16 mouse cellular contexts compared by ENCODE assay signal in the genomic region with DNA sequence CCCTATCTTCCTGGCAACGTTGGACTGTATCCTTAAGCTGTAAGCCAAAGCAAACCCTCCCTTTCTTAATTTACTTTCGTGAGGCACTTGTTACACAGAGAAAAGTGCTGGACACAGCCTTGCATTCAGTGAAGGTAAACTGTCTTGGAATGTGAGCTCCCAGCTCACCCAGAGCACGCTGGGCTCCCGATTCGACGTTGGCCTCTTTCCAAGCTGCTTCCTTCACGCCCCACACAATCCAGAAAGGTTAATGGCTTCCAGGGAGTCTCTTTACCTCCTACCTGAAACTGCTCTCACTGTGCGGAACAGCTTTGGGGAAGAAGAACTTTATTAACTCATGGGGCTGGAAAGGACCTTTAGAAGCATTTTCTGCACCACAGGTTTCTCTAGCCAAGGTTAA.
DNase-seq lines count a peak whose midpoint lies in the region; ATAC-seq and TF ChIP-seq lines count a peak whose summit lies in the region.
"Had no signal": no experiment of that assay in that cellular context is flagged by ENCODE, and none has a peak within 500 bp of the region (broad histone marks: within the 10 kb centered on the region; RNA-seq: fewer than 3 reads in every experiment).

No protein-coding gene starts in this region.

- H3K36me3 ChIP-seq in kidney, adult 2 months (ENCODE audit: control insufficient read depth, insufficient read depth, low read length) = no peaks in the 10 kb centered on the region
- H3K36me3 ChIP-seq in kidney, embryonic 14.5 days (ENCODE audit: control insufficient read depth, insufficient read depth, low read length) = no peaks in the 10 kb centered on the region
- no peaks in the 10 kb centered on the region for H3K36me3 ChIP-seq in lung, embryonic 14.5 days (ENCODE audit: insufficient read depth)
- H3K36me3 ChIP-seq in stomach, postnatal 0 days (ENCODE audit: control insufficient read depth, insufficient read depth, low read length) = no peaks in the 10 kb centered on the region
- H3K36me3 ChIP-seq: liver, embryonic 12.5 days had no signal

- no peak overlapping the region for H3K9ac ChIP-seq in kidney, embryonic 14.5 days (ENCODE audit: low read depth, low read length)
- H3K9ac ChIP-seq in lung, embryonic 14.5 days = no peak overlapping the region
- no peak overlapping the region for H3K9ac ChIP-seq in stomach, postnatal 0 days (ENCODE audit: low read length)
- H3K9ac ChIP-seq: liver, embryonic 12.5 days had no signal

- 0 out of 2 replicates have a peak, but pooled peaks cover 6% of the 10 kb centered on the region for H3K9me3 ChIP-seq in kidney, embryonic 14.5 days (ENCODE audit: control insufficient read depth, low read length)
- H3K9me3 ChIP-seq in lung, embryonic 14.5 days (ENCODE audit: low read depth, low read length) = no peaks in the 10 kb centered on the region
- no peaks in the 10 kb centered on the region for H3K9me3 ChIP-seq in stomach, postnatal 0 days (ENCODE audit: control insufficient read depth, low read length)
- H3K9me3 ChIP-seq: liver, embryonic 12.5 days had no signal

- 16% methylated on average over 8 of the region's 8 CpGs for WGBS in kidney, adult 2 months
- 36% methylated on average over 8 of the region's 8 CpGs for WGBS in kidney, embryonic 14.5 days
- 29% methylated on average over 8 of the region's 8 CpGs for WGBS in lung, embryonic 14.5 days
- WGBS in stomach, postnatal 0 days = 18% methylated on average over 8 of the region's 8 CpGs

- TF ChIP-seq CTCF in kidney, adult 2 months (conservative IDR thresholded peaks at IDR 0.05; ENCODE audit: insufficient read depth, insufficient read length, low read depth, low read length) = no peak
- TF ChIP-seq CTCF in lung, embryonic 14.5 days (IDR thresholded peaks at IDR 0.05; ENCODE audit: low read depth) = no peak
- TF ChIP-seq CTCF in stomach, postnatal 0 days (IDR thresholded peaks at IDR 0.05; ENCODE audit: low read depth) = no peak

- no peak for TF ChIP-seq POLR2A in kidney, adult 2 months (IDR thresholded peaks at IDR 0.05; ENCODE audit: low read depth, low read length)

- H3K4me3 ChIP-seq in kidney, adult 2 months (ENCODE audit: insufficient read depth, low read depth, low read length) = no peak overlapping the region
- H3K4me3 ChIP-seq in kidney, embryonic 14.5 days (ENCODE audit: low read length) = no peak overlapping the region
- no peak overlapping the region for H3K4me3 ChIP-seq in lung, embryonic 14.5 days (ENCODE audit: low read depth, low read length)
- no peak overlapping the region for H3K4me3 ChIP-seq in stomach, postnatal 0 days (ENCODE audit: low read depth, low read length)
- H3K4me3 ChIP-seq: liver, embryonic 12.5 days had no signal

- H3K4me2 ChIP-seq in kidney, embryonic 14.5 days (replicated peaks; ENCODE audit: low read depth, low read length) = no peak overlapping the region
- H3K4me2 ChIP-seq in lung, embryonic 14.5 days = no peak overlapping the region
- H3K4me2 ChIP-seq in stomach, postnatal 0 days (replicated peaks; ENCODE audit: low read depth) = no peak overlapping the region
- H3K4me2 ChIP-seq: heart, embryonic 11.5 days; liver, embryonic 12.5 days had no signal

- no peaks in the 10 kb centered on the region for H3K27me3 ChIP-seq in kidney, adult 2 months (replicated peaks; ENCODE audit: control insufficient read depth, insufficient read depth, low read length)
- H3K27me3 ChIP-seq in kidney, embryonic 14.5 days (ENCODE audit: control insufficient read depth, insufficient read depth, low read length) = no peaks in the 10 kb centered on the region
- H3K27me3 ChIP-seq in lung, embryonic 14.5 days (ENCODE audit: insufficient read depth, low read length) = no peaks in the 10 kb centered on the region
- H3K27me3 ChIP-seq in stomach, postnatal 0 days (ENCODE audit: control insufficient read depth, insufficient read depth, low read length) = no peaks in the 10 kb centered on the region
- H3K27me3 ChIP-seq: liver, embryonic 12.5 days had no signal

- peak; percentile 33 for DNase-seq in kidney, adult 2 months
- DNase-seq in kidney, postnatal 10 days = peak; percentile 45
- peak; percentile 71 for DNase-seq in lung, embryonic 14.5 days
- peak; percentile 31 for DNase-seq in stomach, postnatal 0 days (ENCODE audit: low spot score)
- DNase-seq in embryo, embryonic 10.5 days (ENCODE audit: low spot score) = no peak
- DNase-seq: adrenal gland, adult 8-10 months; cerebellum, adult 9-11 months; gastrocnemius, postnatal 14 days; layer of hippocampus, adult 9-11 months; right cerebral cortex, postnatal 25 days; thymus, adult 18-20 months had no signal

- H3K4me1 ChIP-seq in kidney, adult 2 months (ENCODE audit: control insufficient read depth, insufficient read depth, low read length) = peaks cover 14% of the 10 kb centered on the region; the same call in 1 of the 2 replicates
- H3K4me1 ChIP-seq in kidney, embryonic 14.5 days (ENCODE audit: control insufficient read depth, insufficient read depth, low read length) = peaks cover 11% of the 10 kb centered on the region
- peaks cover 14% of the 10 kb centered on the region for H3K4me1 ChIP-seq in lung, embryonic 14.5 days (ENCODE audit: insufficient read depth)
- no peaks in the 10 kb centered on the region for H3K4me1 ChIP-seq in stomach, postnatal 0 days (replicated peaks; ENCODE audit: control insufficient read depth, insufficient read depth)

- no peak overlapping the region for H3K27ac ChIP-seq in kidney, adult 2 months (ENCODE audit: insufficient read depth, low read depth, low read length)
- H3K27ac ChIP-seq in kidney, embryonic 14.5 days (ENCODE audit: low read depth, low read length) = no peak overlapping the region
- no peak overlapping the region for H3K27ac ChIP-seq in lung, embryonic 14.5 days (ENCODE audit: low read depth)
- no peak overlapping the region for H3K27ac ChIP-seq in stomach, postnatal 0 days (replicated peaks)
- H3K27ac ChIP-seq: liver, embryonic 12.5 days had no signal

- TF ChIP-seq EP300 in stomach, postnatal 0 days (optimal IDR thresholded peaks at IDR 0.05) = no peak

- no peak for ATAC-seq in kidney, embryonic 14.5 days (ENCODE audit: low FRiP score, low TSS enrichment)
- no peak for ATAC-seq in lung, embryonic 14.5 days (ENCODE audit: insufficient read depth)
- ATAC-seq in stomach, postnatal 0 days (ENCODE audit: low FRiP score, low TSS enrichment) = no peak
- no peak for ATAC-seq in megakaryocyte, adult 5-6 weeks (ENCODE audit: poor library complexity, severe bottlenecking)
- ATAC-seq: CD4-positive, CD25-positive, alpha-beta regulatory T cell, adult 4 months; liver, embryonic 12.5 days had no signal
